Mouse (Mus musculus) Patski (cell line): ENCODE measurements at regions not wholly inside any gene's neighbourhood (a gene's known extent, or its start where the extent isn't known, plus 50 kb on each side); places are given as distances from the start of the nearest gene placed in this dataset.

Experiments
- ATAC-seq: fragments of 100-300 bp; one replicate; pipeline ENCODE4 v1.8.0; 2021
- CTCF ChIA-PET: fragments of 350-600 bp; sonication (Branson Sonifier 250); formaldehyde crosslinking; loops from one replicate; lab custom pipeline; 2022; ENCODE audit warnings: inconsistent platforms; lab: Charles Lee
- POLR2A ChIA-PET: fragments of 350-600 bp; sonication (Branson Sonifier 250); formaldehyde crosslinking; loops from one replicate; lab custom pipeline; 2022; ENCODE audit warnings: antibody characterized with exemption, inconsistent platforms; lab: Charles Lee
- DNase-seq: peaks from one replicate; pipeline ENCODE4 v3.0.0-alpha.2; 2011; ENCODE audit warnings: low read depth, low spot score
- H3K27me3 ChIP-seq: fragments of 371-371 bp; one replicate; pipeline ENCODE4 v1.5.1; 2021
- CTCF ChIP-seq: fragments of 100-300 bp; IDR thresholded peaks from one replicate; pipeline ENCODE4 v1.5.1; 2021
- in situ Hi-C: fragments of 300-500 bp; cut with MboI; formaldehyde crosslinking; loops from 3 replicates; pipeline ENCODE4 v1.11.1; 2018; ENCODE audit warnings: low pct_unique_long_range_greater_than_20kb, mixed read lengths

GRCm38 (mm10) chr14:48352825-48353224 is 93.1 kb upstream of the Tmem260 start:
- TF ChIP-seq CTCF, result no peak
- ChIA-PET POLR2A (no interaction called here), CTCF (interaction anchor here (1.7 kb wide), 1 partner anchor 13 kb away, joined by 4 read pairs; no protein-coding TSS in a partner anchor)
- ATAC-seq (no peak), DNase-seq (no peak)
- H3K27me3 ChIP-seq, result peaks cover 5% of the 10 kb centered on the region
- in situ Hi-C loops, result loop anchor here (10.0 kb wide), 2 partner anchors 158 to 358 kb away; no protein-coding TSS in a partner anchor

GRCm38 (mm10) chr14:48354176-48354575 is 91.7 kb upstream of the Tmem260 start:
- ChIA-PET CTCF (interaction anchor here (1.7 kb wide), 1 partner anchor 14 kb away, joined by 4 read pairs; no protein-coding TSS in a partner anchor), POLR2A (no interaction called here)
- ATAC-seq (no peak), DNase-seq (no peak)
- in situ Hi-C loops, result loop anchor here (10.0 kb wide), 2 partner anchors 159 to 359 kb away; no protein-coding TSS in a partner anchor
- H3K27me3 ChIP-seq, result peaks cover 8% of the 10 kb centered on the region
- TF ChIP-seq CTCF, result no peak

- POLR2A ChIA-PET, result no interaction called here
- H3K27me3 ChIP-seq, result peaks cover 3% of the 10 kb centered on the region
- DNase-seq (no peak), ATAC-seq (no peak)
- in situ Hi-C loops, result loop anchor here (5.0 to 10.0 kb wide), 5 partner anchors 105 to 605 kb away; no protein-coding TSS in a partner anchor
- no peak for TF ChIP-seq CTCF
- CTCF ChIA-PET, result interaction anchor here (1.6 kb wide), 1 partner anchor 12 kb away, joined by 4 read pairs; no protein-coding TSS in a partner anchor
Observed at GRCm38 (mm10) chr14:48357441-48357840, 88.5 kb upstream of the Tmem260 start.

- no peak for ATAC-seq
- CTCF ChIA-PET, result interaction anchor here (0.6 to 1.2 kb wide), 5 partner anchors 234 to 631 kb away, joined by 3 to 4 read pairs (median 3); no protein-coding TSS in a partner anchor
- in situ Hi-C loops, result loop anchor here (5.0 to 10.0 kb wide), 5 partner anchors 106 to 606 kb away; no protein-coding TSS in a partner anchor
- peaks cover 3% of the 10 kb centered on the region for H3K27me3 ChIP-seq
- no peak for DNase-seq
- TF ChIP-seq CTCF, result peak; percentile 90
- POLR2A ChIA-PET, result no interaction called here
Observed at GRCm38 (mm10) chr14:48358487-48359159, 87.3 kb upstream of the Tmem260 start.

- no peak for TF ChIP-seq CTCF
- ChIA-PET POLR2A (no interaction called here), CTCF (no interaction called here)
- in situ Hi-C loops, result loop anchor here (10.0 kb wide), 1 partner anchor 767 kb away; no protein-coding TSS in a partner anchor
- ATAC-seq (no peak), DNase-seq (no peak)
- H3K27me3 ChIP-seq, result peaks cover 3% of the 10 kb centered on the region
Observed at GRCm38 (mm10) chr14:48361820-48362219, 84.1 kb upstream of the Tmem260 start.

GRCm38 (mm10) chr14:48367006-48367405 is 78.9 kb upstream of the Tmem260 start:
- ChIA-PET POLR2A (interaction anchor here (0.7 kb wide), 1 partner anchor 341 kb away, joined by 3 read pairs; no protein-coding TSS in a partner anchor), CTCF (interaction anchor here (1.0 kb wide), 1 partner anchor 639 kb away, joined by 3 read pairs; no protein-coding TSS in a partner anchor)
- in situ Hi-C loops, result loop anchor here (10.0 kb wide), 1 partner anchor 772 kb away; no protein-coding TSS in a partner anchor
- DNase-seq (no peak), ATAC-seq (no peak)
- peaks cover 2% of the 10 kb centered on the region for H3K27me3 ChIP-seq
- TF ChIP-seq CTCF, result peak; percentile 80

GRCm38 (mm10) chr14:48370322-48370721 is 75.6 kb upstream of the Tmem260 start:
- in situ Hi-C loops, result loop anchor here (5.0 kb wide), 2 partner anchors 122 to 747 kb away; no protein-coding TSS in a partner anchor
- POLR2A ChIA-PET, result no interaction called here
- no peak for ATAC-seq
- CTCF ChIA-PET, result interaction anchor here (0.6 to 1.3 kb wide), 3 partner anchors 13 to 85 kb away, joined by 3 to 4 read pairs (median 3); no protein-coding TSS in a partner anchor
- no peak for DNase-seq
- peaks cover 16% of the 10 kb centered on the region for H3K27me3 ChIP-seq
- peak; percentile 52 for TF ChIP-seq CTCF

- DNase-seq, result no peak
- ChIA-PET CTCF (interaction anchor here (1.1 kb wide), 2 partner anchors 9 to 117 kb away, joined by 3 read pairs; no protein-coding TSS in a partner anchor), POLR2A (no interaction called here)
- peaks cover 16% of the 10 kb centered on the region for H3K27me3 ChIP-seq
- ATAC-seq, result peak; percentile 35
- in situ Hi-C loops, result loop anchor here (5.0 kb wide), 2 partner anchors 121 to 746 kb away; no protein-coding TSS in a partner anchor
- peak; percentile 53 for TF ChIP-seq CTCF
Observed at GRCm38 (mm10) chr14:48371766-48372165, 74.2 kb upstream of the Tmem260 start.

- no peak for TF ChIP-seq CTCF
Observed at GRCm38 (mm10) chr14:48376112-48376511, 69.8 kb upstream of the Tmem260 start.

More at GRCm38 (mm10) chr14:48376112-48376511, 69.8 kb upstream of the Tmem260 start:
- ChIA-PET CTCF (no interaction called here), POLR2A (no interaction called here)
- peaks cover 16% of the 10 kb centered on the region for H3K27me3 ChIP-seq
- DNase-seq, result no peak
- ATAC-seq, result no peak
- in situ Hi-C loops, result no loop called here
